Mouse (Mus musculus) embryonic facial prominence, embryonic 10.5 days (tissue): Measurements from ENCODE around the gene Zbtb20. TPM values are rescaled to one million over a fixed set of nuclear protein-coding genes. Genes with fewer than 3 reads are reported as not detected.
"Not testable (repeated sequence)": the region's sequence is repeated elsewhere in the genome, so short reads cannot be mapped to it uniquely, and the experiment has no call there.

Experiments used
- DNase-seq: peaks from one replicate; pipeline ENCODE4 v3.0.0-alpha.2; 2017; ENCODE audit warnings: low spot score
- H3K27ac ChIP-seq: fragments of 300-500 bp; sonication (generic); replicated peaks from 2 replicates; pipeline ENCODE4 v1.5.1; 2016; ENCODE audit warnings: mild to moderate bottlenecking
- H3K27me3 ChIP-seq: fragments of 300-500 bp; sonication (generic); replicated peaks from 2 replicates; pipeline ENCODE4 v1.6.1; 2016; ENCODE audit warnings: low read depth, mild to moderate bottlenecking; ENCODE audit not compliant: poor library complexity, severe bottlenecking
- H3K36me3 ChIP-seq: fragments of 300-500 bp; sonication (generic); replicated peaks from 2 replicates; pipeline ENCODE4 v1.6.1; 2016; ENCODE audit warnings: mild to moderate bottlenecking, moderate library complexity
- H3K4me1 ChIP-seq: fragments of 300-500 bp; sonication (generic); 2 replicates; pipeline ENCODE4 v1.6.1; 2016
- H3K4me3 ChIP-seq: fragments of 300-500 bp; sonication (generic); 2 replicates; pipeline ENCODE4 v1.5.1; 2016; ENCODE audit warnings: mild to moderate bottlenecking, moderate library complexity
- H3K9me3 ChIP-seq: fragments of 300-500 bp; sonication (generic); 2 replicates; pipeline ENCODE4 v1.6.1; 2016; ENCODE audit warnings: mild to moderate bottlenecking
- WGBS: fragments of 180-500 bp; shearing (Covaris S2); methylation state at CpG from one replicate; pipeline ENCODE4 v1.1.7; 2016; 5-methylcytosine and 5-hydroxymethylcytosine counted together
- polyA plus RNA-seq: library from polyadenylated mRNA; unstranded; fragments of >200 nt; fragmentation: Nextera tagmentation; extraction: Ambion mirVana; gene quantifications from 2 replicates; pipeline ENCODE4 v1.2.1, GENCODE M21; 2016

Gene Zbtb20
- polyA plus RNA-seq, 1 experiment from 2014 or later: 20.1 TPM

DNA sequence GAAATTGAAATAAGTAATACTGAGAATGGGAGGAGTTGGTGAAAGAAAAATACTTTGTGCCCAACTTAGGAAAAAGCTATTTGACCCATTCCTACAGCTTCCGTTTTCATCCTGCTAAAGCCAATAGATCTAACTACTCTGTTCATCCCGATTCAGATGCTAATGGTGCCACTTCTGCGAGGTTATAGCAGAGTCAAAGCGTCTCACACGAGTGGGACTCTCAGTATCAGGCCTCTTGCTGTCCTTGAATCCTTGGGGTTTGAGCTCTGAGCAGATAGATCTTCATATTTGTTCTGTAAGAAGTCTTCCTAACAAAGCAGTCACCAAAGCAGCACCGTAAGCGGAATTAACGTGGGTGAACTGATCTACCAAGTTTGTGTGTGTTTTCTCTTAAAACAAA, 37.6 kb downstream of the Zbtb20 start:
- 77% methylated on average over 8 of the region's 8 CpGs for WGBS
- Histone ChIP-seq H3K9me3 (no peaks in the 10 kb centered on the region), H3K27ac (no peak overlapping the region), H3K4me1 (peaks cover 5% of the 10 kb centered on the region), H3K36me3 (no peaks in the 10 kb centered on the region), H3K4me3 (no peak overlapping the region), H3K27me3 (no peaks in the 10 kb centered on the region)
- no peak for DNase-seq

DNA sequence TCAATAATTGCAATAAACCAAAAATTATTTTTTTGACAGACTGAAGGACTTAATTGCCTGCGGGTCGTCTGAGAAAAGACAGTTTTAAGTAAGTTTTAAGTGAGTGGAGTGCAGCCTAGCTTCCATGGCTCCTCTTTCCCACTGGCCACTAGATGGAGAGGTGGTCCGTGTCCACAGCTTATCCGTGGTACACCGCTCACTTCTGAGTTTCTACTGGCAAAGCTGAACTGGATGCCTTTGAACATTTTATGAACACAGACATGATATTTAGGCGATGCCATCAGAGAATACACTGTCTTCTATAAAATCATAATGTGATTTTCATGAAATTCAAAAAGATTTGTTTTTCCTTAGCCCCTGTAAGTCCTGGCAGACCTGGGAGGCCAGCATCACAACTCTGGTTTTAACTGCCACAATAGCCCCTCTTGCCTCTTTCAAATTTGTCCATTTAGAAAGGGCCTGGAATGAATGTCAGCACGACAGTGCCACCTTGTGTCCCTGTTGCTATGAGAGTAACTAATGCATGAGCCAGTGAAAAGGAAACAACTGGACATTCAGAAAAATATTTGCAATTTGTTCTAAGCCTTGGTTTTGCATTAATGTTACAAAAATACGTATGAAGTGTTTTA, 38.9 kb downstream of the Zbtb20 start:
- peak; percentile 51 for DNase-seq
- Histone ChIP-seq H3K4me1 (peaks cover 5% of the 10 kb centered on the region), H3K9me3 (no peaks in the 10 kb centered on the region), H3K4me3 (no peak overlapping the region), H3K27ac (peak overlapping the region; percentile 40; the same call in 1 of the 2 replicates), H3K27me3 (no peaks in the 10 kb centered on the region), H3K36me3 (no peaks in the 10 kb centered on the region)
- WGBS: 53% methylated on average over 8 of the region's 8 CpGs

DNA sequence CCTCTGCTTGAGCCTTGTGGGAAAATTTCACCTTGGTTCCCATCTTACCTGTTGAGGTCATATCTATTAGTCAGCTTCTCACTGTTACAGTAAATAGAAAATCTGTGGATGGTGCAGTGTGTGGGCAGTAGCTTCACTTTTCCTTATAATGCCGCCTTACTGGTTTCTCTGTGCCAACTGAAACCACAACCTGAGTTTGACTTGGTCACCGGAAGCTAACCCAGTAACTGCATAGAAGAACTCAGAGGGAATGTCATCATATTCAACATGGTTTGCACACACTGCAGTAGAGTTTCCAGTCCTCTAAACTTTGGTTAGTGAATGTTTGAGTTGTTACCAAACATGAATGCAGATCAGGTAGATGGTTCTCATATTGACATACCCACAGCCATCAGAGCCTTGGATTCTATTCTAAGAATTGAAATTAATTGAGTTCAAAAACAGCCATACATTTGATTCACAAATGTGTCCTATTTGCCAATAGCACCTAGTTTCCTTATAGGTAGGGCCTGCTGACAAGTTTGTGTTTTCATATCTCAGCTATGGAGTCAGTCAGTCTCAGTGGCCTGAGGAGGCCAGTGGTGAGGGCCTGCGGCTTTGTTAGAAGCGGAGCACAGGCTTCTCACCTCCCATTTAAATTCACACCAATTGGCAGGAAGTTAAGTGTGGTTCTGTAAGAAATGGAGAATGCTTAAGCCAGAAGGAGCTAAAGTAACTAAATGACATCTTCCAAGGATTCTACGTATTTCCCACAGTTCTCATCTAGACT, 44.5 kb downstream of the Zbtb20 start:
- H3K27ac ChIP-seq: no peak overlapping the region
- DNase-seq: no peak
- H3K27me3 ChIP-seq: no peaks in the 10 kb centered on the region
- no peak overlapping the region for H3K4me3 ChIP-seq
- no peaks in the 10 kb centered on the region for H3K9me3 ChIP-seq
- no peaks in the 10 kb centered on the region for H3K4me1 ChIP-seq
- no peaks in the 10 kb centered on the region for H3K36me3 ChIP-seq
- WGBS: 93% methylated on average over 5 of the region's 5 CpGs

DNA sequence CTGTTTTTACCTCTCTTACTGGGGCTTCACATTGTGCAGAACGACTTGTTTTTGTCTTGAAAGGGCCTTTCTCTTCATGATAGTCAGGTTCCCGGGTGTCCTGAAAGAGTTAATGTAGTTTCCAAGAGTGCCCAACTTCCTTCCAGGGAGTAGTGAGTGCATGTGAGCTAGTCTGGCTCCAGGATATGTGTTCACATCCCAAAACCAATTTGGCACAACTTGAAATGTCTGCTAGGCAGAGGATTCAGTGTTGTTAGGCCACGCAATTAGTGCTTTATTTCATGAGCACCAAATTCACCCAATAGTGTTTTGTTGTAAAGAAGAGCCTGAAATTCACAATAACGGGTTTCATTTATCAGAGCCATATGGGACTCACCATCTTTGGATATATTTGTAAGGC, 45.8 kb downstream of the Zbtb20 start:
- no peak overlapping the region for H3K4me3 ChIP-seq
- H3K36me3 ChIP-seq: no peaks in the 10 kb centered on the region
- no peak overlapping the region for H3K27ac ChIP-seq
- no peaks in the 10 kb centered on the region for H3K4me1 ChIP-seq
- H3K9me3 ChIP-seq: no peaks in the 10 kb centered on the region
- DNase-seq: no peak
- WGBS: 53% methylated on average over 4 of the region's 4 CpGs
- no peaks in the 10 kb centered on the region for H3K27me3 ChIP-seq

DNA sequence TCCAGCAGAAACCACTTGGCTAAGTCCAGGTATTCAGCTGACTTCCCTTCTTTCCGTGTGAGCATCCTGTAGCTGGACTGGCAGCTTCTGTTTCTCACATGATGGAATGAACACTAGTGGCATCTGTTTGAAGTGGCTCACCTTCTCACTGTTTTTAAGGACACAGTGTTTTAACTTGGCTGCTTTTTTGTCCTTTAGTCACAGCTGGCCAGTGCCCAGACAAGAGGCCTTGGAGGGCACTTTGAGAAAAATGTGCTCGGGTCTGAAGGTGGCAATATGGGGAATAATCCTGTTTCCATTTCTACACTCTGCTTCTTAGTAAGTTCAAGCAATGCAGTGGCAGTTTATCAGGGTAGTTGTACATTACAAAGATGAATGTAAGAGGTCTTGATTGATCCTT, 62.5 kb downstream of the Zbtb20 start:
- Histone ChIP-seq H3K4me1 (no peaks in the 10 kb centered on the region), H3K9me3 (no peaks in the 10 kb centered on the region), H3K4me3 (no peak overlapping the region), H3K27ac (no peak overlapping the region), H3K36me3 (no peaks in the 10 kb centered on the region), H3K27me3 (no peaks in the 10 kb centered on the region)
- no peak for DNase-seq
- WGBS: 75% methylated on average over 2 of the region's 2 CpGs

DNA sequence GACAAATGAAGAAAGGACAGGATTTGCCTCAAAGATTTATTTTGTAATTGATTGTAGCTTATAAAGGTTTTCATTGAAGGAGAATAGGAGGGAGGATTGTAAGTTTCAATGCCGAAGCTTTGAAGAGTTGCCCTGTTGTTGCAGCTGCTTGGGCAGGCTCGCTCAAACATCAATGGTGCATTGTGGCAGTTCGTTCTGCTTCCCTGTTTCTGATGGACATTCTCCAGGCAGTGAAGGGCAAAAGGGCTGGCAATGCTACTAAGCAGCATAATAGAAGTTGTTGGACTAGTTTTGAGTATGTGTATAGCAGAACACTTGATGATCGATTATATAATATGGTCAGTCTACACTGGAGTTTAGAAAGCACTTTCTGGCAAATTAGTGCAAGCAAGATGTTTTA, 71.3 kb downstream of the Zbtb20 start:
- DNase-seq: peak; percentile 26
- H3K27me3 ChIP-seq: no peaks in the 10 kb centered on the region
- no peak overlapping the region for H3K4me3 ChIP-seq
- 31% methylated on average over 4 of the region's 4 CpGs for WGBS
- H3K27ac ChIP-seq: no peak overlapping the region
- no peaks in the 10 kb centered on the region for H3K9me3 ChIP-seq
- no peaks in the 10 kb centered on the region for H3K36me3 ChIP-seq
- no peaks in the 10 kb centered on the region for H3K4me1 ChIP-seq

DNA sequence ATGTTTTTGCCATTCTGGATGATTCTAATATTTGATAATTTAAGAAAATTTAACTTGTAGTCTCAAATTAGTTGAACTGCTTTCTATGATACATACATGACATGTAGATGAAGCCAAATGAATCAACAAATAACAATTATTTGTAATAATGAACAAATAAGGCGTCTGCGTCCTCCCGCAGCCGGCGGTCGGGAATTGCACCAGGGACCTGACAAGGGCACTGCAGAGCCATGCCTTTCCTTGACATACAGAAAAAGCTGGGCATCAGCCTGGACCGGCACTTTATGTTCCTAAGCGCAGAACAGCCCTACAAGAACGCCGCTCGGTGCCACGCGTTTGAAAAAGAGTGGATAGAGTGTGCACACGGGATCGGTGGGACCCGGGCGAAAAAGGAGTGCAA, 79.7 kb downstream of the Zbtb20 start:
- H3K27ac ChIP-seq, H3K9me3 ChIP-seq, H3K4me1 ChIP-seq, H3K36me3 ChIP-seq, H3K4me3 ChIP-seq, H3K27me3 ChIP-seq, DNase-seq: not testable (repeated sequence)
- 97% methylated on average over 17 of the region's 17 CpGs for WGBS

DNA sequence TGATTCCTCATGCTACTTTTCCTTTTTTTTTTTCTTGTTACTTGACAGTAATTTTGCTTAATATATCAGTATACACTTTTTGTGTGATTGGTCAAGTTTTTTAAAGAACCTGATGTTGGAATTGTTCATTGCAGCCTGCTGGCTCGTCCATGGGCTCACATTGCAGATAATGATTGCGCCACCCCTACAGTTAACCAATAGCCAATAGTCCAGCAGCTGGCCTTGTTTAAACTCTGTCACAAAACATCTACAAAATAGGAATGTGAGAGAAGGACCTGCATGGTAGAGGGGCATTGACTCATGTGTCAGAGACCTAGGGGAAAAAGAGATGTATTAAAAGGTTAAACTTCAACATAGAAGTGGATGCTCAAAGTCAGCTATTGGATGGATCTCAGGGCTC, 97.2 kb downstream of the Zbtb20 start:
- WGBS: 86% methylated on average over 2 of the region's 2 CpGs
- no peak overlapping the region for H3K27ac ChIP-seq
- no peaks in the 10 kb centered on the region for H3K27me3 ChIP-seq
- H3K36me3 ChIP-seq: no peaks in the 10 kb centered on the region
- H3K4me1 ChIP-seq: no peaks in the 10 kb centered on the region
- no peak for DNase-seq
- H3K4me3 ChIP-seq: no peak overlapping the region
- no peaks in the 10 kb centered on the region for H3K9me3 ChIP-seq

DNA sequence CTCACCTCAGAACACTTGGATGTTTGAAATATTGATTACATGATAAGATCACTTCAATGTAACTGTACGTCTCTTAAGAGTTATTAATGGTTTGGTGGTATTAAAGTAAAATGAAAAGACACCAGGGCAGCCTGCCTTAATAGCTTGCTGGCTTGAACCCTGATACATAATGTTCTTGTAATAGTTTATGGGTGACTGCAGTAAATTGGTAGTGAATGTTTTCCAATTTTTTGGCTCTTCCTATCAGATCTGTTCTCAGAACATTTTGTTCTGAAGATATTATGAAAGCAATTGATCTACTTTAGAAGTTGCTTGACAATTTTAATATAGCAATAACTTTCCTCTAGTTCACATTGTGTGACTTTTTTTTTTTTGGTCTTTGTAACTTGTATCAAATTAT, 123.2 kb downstream of the Zbtb20 start:
- 93% methylated on average over 1 of the region's 1 CpGs for WGBS
- no peak for DNase-seq
- H3K4me3 ChIP-seq: no peak overlapping the region

DNA sequence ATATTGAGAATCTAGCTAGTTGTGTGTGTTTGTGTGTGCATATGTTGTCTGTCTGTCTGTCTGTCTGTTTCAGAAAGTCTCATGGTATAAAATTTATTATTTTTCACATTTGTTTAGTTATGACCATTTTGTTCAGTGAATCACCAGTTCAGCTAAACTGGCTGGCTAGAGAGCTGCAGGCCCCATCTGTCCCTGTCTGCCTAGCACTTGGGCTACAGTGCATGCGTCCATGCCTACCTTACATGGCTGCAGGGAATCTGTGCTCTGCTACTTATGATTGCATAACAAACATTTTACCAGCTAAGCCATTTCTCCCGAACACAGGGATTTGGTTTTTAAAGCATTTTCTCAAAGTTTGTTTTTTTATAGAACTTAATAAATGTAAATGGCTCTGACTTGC, 150.7 kb downstream of the Zbtb20 start:
- H3K36me3 ChIP-seq: no peaks in the 10 kb centered on the region
- H3K27ac ChIP-seq: no peak overlapping the region
- H3K4me1 ChIP-seq: no peaks in the 10 kb centered on the region
- no peak overlapping the region for H3K4me3 ChIP-seq
- no peak for DNase-seq
- no peaks in the 10 kb centered on the region for H3K27me3 ChIP-seq
- H3K9me3 ChIP-seq: no peaks in the 10 kb centered on the region
- 82% methylated on average over 2 of the region's 2 CpGs for WGBS

More for the DNA sequence above, 123.2 kb downstream of the Zbtb20 start:
- no peak overlapping the region for H3K27ac ChIP-seq
- H3K27me3 ChIP-seq: no peaks in the 10 kb centered on the region
- H3K36me3 ChIP-seq: no peaks in the 10 kb centered on the region
- H3K9me3 ChIP-seq: no peaks in the 10 kb centered on the region
- no peaks in the 10 kb centered on the region for H3K4me1 ChIP-seq

DNA sequence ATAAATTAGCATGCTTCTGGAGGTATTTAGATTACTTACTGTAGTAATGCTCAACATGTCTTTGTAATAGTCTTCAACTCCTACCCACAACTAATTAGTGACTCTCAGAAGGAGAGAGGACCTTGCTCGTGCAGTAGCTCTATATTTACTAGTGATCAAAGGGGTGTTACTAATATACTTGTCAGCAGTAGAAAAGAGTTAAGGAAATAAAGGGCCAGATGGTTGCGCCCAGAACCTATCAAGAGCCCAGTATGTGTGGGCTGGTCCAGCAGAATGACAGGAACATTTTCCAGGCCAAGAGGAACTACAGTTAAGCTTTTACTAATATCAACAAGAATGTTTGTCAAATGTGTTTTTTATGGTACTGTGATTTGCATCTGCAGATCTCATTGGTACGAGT, 153.6 kb downstream of the Zbtb20 start:
- Histone ChIP-seq H3K4me3 (no peak overlapping the region), H3K27ac (no peak overlapping the region), H3K36me3 (no peaks in the 10 kb centered on the region), H3K27me3 (no peaks in the 10 kb centered on the region), H3K9me3 (no peaks in the 10 kb centered on the region), H3K4me1 (no peaks in the 10 kb centered on the region)
- no peak for DNase-seq
- WGBS: 72% methylated on average over 3 of the region's 3 CpGs

DNA sequence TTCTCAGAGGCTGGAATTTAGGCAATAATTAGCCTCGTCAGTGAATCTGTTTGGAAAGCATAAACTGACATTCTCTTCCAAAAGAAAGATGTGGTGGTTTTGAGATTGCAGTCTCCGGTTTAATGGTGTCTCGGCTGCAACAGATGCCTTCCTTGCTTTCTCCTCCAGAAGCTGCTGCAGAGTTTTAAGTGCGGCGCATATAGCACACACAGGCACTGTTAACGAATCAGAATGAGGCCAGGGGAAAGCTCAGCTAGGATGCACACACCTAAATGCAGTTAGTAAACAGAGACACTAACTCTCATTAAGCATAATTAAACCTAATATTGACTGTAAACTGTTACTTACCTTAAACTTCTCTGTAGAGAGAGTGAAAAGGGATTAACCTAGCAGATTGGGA, 160.0 kb downstream of the Zbtb20 start:
- Histone ChIP-seq H3K9me3 (no peaks in the 10 kb centered on the region), H3K4me1 (no peaks in the 10 kb centered on the region), H3K36me3 (no peaks in the 10 kb centered on the region), H3K27me3 (no peaks in the 10 kb centered on the region), H3K4me3 (no peak overlapping the region), H3K27ac (no peak overlapping the region)
- WGBS: 48% methylated on average over 6 of the region's 6 CpGs
- no peak for DNase-seq

DNA sequence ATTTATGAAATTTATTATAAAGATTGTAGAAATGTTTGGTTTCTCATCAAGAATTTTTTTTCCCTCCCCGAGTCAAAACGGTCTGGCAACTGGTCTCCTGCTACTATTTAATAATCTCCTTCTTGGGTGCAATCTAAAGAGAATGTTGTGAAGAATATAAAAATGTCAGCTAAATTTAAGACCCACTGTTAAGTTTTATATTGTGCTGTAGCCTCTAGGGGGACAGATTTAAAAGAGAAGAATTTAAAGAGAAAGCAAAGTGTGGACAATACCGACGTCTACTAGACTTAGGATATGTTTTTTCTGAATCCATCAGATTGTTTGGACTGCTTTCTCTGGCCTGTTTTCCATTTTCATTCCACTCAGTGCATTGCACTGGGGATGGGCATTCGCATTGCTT, 160.8 kb downstream of the Zbtb20 start:
- WGBS: 76% methylated on average over 5 of the region's 5 CpGs
- DNase-seq: no peak
- H3K4me3 ChIP-seq: no peak overlapping the region
- no peak overlapping the region for H3K27ac ChIP-seq
- H3K27me3 ChIP-seq: no peaks in the 10 kb centered on the region
- H3K4me1 ChIP-seq: no peaks in the 10 kb centered on the region
- H3K36me3 ChIP-seq: no peaks in the 10 kb centered on the region
- H3K9me3 ChIP-seq: no peaks in the 10 kb centered on the region
